Mouse (Mus musculus): ENCODE data around the gene 6430571L13Rik.
A peak's percentile ranks its signal among the peaks of the same experiment; 100 is the strongest.

- TF ChIP-seq CTCF (IDR thresholded peaks at IDR 0.05; ENCODE audit: low read depth) (peak; percentile 97), EP300 (IDR thresholded peaks at IDR 0.05; ENCODE audit: low read depth) (no peak)
These were observed 17.2 kb downstream of the 6430571L13Rik start for GRCm38 (mm10) chr9:107357651-107358050.

Measured in liver, embryonic 14.5 days (tissue).